Mouse (Mus musculus) layer of hippocampus, adult 8-10 months (tissue): ENCODE data around the gene Icam5. TPM values are rescaled to one million over a fixed set of nuclear protein-coding genes. Genes with fewer than 3 reads are reported as not detected.
A peak's percentile ranks its signal among the peaks of the same experiment; 100 is the strongest.
"Not testable (repeated sequence)": the region's sequence is repeated elsewhere in the genome, so short reads cannot be mapped to it uniquely, and the experiment has no call there.

Experiments used
- DNase-seq, 2 experiments: peaks; one replicate each; pipeline ENCODE4 v3.0.0; 2022; ENCODE audit warnings: low spot score in 2 of 2
- total RNA-seq, 4 experiments: library from RNA; stranded (reverse); gene quantifications; 2 replicates each; pipeline ENCODE4 v1.2.4; 2022

Gene Icam5
- total RNA-seq, 4 experiments from 2014 or later = 302 to 315 (median 304) TPM

DNA sequence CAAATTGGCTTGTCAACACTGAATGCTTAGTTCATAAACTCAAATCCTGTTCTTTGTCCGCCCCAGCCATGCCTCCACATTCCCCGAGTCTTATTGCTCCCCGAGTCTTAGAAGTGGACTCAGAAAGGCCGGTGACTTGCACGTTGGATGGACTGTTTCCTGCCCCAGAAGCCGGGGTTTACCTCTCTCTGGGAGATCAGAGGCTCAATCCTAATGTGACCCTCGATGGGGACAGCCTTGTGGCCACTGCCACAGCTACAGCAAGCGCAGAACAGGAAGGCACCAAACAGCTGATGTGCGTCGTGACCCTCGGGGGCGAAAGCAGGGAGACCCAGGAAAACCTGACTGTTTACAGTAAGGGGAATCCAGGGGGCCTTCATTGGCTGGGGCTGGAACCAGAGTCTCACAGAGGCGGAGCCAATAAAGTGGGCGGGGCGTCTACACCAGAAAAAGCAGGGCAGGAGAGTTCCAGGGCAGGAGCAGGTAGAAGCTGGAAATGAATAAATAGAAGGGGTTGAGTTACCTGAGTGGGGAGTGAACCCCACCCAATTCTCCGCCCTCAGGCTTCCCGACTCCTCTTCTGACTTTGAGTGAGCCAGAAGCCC lies 2.7 kb downstream of the Icam5 start:
- no peak for DNase-seq

DNA sequence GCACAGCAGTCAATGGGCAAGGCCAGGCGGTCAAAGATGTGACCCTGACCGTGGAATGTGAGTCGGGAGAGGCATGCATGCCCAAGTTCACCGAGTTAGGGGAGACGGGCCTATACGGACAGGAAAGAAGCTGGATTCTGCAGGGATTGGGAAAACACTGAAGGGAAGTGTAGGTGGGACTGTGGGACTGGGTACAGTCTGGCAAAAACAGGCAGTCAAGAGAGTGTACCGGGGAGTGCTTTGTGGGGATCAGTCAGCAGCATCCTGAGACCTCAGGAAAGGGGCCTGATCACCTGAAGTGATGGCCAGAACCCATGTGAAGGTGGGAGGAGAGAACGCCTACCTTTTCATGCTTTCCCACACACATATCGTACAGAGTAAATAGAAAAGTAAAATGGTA lies 3.7 kb downstream of the Icam5 start:
- no peak for DNase-seq

DNA sequence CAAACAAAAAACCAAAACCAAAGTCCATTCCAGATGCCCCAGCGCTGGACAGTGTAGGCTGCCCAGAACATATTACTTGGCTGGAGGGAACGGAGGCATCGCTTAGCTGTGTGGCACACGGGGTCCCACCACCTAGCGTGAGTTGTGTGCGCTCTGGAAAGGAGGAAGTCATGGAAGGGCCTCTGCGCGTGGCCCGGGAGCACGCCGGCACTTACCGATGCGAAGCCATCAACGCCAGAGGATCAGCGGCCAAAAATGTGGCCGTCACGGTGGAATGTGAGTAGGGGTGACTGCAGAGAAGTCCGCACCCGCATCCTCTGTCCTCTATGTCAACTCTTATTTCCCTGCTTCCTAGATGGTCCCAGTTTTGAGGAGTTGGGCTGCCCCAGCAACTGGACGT lies 4.3 kb downstream of the Icam5 start:
- no peak for DNase-seq

DNA sequence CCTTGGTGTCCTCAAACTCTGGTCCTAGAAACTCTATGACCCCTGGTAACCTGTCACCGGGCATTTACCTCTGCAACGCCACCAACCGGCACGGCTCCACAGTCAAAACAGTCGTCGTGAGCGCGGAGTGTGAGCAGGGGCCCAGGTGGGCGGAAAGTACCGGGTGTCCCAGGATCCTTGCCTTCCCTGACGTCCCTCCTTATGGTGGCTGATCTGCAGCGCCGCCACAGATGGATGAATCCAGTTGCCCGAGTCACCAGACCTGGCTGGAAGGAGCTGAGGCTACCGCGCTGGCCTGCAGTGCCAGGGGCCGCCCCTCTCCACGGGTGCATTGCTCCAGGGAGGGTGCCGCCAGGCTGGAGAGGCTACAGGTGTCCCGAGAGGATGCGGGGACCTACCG lies 4.8 kb downstream of the Icam5 start:
- DNase-seq = peak in 1 of 2 experiments; percentile 24

DNA sequence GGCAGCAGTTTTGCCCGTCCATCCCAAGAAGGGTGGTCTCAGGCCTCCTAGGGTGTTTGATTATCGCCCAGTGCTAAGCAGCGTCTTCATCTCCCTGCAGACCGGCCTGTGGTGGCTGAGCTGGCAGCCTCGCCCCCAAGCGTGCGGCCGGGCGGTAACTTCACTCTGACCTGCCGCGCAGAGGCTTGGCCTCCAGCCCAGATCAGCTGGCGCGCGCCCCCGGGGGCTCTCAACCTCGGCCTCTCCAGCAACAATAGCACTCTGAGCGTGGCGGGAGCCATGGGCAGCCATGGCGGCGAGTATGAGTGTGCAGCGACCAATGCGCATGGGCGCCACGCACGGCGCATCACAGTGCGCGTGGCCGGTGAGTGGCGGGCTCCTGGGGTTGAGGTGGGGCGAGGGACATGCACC lies 5.6 kb downstream of the Icam5 start:
- peak in 1 of 2 experiments; percentile 47 for DNase-seq

DNA sequence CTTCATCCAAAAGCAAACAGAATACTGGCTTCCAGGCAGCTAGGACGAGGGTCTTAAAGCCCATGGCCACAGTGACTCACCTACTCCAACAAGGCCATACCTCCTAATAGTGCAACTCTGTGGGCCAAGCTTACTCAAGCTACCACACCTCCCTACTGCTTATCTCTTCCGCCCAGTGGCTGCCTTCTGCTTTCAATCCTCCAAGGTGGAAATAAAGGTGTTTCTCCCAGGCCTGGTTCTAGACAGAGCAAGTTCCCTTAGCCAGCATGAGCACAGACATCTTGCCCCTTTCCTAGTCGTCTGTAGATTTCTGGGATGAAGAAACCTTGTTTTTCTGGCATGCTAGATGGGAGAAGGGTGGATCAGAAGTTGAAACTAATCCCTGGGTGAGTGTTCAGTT lies 7.9 kb downstream of the Icam5 start:
- no peak for DNase-seq

DNA sequence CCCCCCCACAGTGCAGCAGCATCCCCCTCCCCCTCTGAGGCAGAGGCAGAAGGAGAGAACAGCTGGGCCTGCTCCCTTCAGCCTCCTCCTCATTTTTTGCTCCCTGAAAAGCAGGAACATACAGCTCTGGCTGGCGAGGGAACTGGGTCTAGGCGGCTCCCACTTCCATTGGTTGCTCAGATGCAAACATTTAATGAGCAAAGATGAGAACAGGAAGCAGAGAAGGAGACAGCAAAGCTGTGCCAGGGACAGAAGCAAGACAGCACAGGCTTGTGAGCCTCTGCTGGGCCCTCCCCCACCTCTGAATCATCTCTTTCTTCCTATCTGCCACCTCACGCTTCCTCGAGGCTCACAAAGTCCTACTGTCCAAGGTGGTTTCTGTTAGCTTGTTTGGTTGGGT lies 9.4 kb downstream of the Icam5 start:
- peak; percentile 80 to 86 for DNase-seq

DNA sequence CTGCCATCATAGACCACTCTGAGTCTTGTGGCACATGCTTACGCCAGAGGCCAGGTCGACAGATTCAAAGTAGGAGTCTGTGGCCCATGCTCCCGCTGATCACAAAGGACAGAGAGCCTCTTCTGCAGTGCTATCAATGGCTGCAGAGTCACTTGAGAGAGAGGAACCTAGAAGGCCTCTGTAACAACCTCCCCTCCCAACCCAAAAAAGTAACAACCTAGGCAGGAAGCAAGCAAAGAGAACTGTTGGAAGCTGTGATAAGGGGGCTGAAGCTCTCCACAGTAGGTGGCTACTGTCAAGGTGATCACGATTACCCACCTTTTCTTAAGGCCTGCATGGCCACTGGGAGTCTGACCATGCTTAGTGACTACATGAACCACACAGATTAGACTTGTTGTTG lies 11.7 kb downstream of the Icam5 start:
- no peak for DNase-seq

DNA sequence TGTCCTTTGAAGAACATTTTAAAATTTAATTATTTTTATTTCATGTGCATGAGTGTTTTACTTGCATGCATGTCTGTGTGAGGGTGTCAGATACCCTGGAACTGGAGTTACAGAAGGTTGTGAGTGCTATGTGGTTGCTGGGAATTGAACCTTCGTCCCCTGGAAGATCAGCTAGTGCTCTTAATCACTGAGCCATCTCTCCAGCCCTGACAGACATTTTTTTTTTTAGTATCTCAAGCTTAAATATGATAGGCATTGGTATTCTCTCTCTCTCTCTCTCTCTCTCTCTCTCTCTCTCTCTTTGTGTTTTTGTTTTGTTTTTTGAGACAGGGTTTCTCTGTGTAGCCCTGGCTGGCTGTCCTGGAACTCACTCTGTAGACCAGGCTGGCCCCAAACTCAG lies 12.9 kb downstream of the Icam5 start:
- not testable (repeated sequence) for DNase-seq

DNA sequence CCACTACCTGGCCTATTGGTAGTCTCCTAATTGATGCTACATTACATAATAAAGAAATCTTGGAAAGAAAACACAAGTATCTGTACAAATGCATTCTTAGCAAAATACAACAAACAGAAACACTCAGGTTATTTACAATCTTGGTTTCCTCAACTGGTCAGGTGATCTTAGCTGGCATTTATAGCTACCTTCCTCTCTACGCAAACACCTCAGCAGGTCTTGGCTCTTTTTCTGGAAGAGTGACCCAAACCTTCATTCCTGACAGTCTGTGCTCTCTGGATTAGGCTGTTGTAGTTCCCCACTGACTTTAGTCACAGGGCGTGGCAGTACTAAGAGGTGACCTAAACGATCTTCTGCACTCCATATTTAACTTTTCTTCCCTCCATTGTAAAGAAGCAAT lies 13.4 kb downstream of the Icam5 start:
- no peak for DNase-seq

DNA sequence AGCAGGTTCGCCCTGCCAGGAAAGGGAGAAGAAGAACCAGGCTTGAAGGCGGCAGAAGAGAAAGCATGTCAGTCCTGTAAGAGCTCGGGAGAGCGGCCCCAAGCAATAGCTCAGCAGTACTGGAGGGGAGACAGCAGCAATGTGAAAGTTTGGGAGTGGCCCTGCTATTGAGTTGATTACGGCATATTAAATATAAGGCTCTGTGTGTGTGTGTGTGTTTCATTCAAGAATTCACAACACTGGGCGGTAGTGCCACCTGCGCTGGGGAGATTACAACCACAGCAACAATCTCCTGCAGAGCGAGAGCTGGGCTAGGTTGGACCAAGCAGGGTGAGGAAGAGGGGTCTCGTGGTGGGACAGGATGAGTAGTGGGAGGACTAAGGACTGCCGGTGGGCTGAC lies 19.7 kb downstream of the Icam5 start:
- no peak for DNase-seq

DNA sequence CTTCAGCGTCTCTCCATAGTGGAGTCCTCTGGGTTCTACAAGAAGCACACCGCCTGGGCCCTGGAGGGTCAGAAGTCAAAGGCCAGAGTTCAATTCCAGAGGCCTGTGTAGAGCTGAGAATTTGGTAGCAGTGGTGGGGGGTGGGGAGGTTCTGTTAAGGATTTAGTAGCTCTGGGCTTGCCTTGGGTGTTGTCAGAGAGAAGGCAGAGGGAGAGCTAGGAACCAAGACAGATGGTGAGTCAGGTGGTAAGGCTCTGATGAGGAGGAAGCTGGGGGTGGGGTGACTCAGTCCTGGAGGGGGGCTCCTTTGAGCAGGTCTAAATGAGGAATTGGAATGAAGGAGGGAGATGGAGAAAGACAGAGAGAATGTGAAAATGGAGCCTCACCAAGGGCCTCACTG lies 31.1 kb downstream of the Icam5 start:
- DNase-seq = peak; percentile 55 to 69

DNA sequence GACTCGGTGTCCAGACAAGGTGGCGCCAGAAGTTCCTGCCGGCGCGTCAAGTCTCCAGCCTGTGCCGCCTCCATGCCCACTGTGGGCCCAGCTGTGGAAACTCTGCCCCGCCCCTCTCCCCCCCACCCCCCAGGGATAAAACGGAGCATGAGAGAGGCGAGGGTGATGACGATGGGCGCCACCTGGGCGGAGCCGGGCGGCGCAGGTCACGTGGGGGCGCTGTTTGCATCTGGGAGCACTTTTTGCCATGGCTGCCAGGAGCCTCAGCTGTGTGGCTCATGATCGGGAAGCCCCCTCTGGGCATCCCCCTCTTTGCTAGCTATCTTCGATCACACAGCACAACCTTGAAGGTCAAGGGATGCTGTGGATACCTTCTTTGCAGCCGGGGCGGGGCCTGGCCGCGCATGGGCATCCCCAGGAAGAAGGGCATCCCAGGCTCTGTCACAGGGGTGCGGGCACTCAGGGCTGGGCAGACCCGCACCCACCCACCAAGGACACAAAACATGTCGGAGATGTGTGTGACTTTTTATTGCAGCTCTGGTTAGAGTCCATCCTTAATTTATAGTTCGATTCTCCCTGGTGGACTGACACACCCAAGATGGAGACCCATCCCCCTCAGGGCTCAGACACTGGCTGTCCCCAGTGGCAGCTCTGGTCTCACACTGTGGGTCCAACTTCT lies 35.3 kb downstream of the Icam5 start, which contains the start of gene Zglp1:
TSS of gene Zglp1 (minus strand) at position 88 of the 679 bp plus-strand sequence.
- DNase-seq = no peak

DNA sequence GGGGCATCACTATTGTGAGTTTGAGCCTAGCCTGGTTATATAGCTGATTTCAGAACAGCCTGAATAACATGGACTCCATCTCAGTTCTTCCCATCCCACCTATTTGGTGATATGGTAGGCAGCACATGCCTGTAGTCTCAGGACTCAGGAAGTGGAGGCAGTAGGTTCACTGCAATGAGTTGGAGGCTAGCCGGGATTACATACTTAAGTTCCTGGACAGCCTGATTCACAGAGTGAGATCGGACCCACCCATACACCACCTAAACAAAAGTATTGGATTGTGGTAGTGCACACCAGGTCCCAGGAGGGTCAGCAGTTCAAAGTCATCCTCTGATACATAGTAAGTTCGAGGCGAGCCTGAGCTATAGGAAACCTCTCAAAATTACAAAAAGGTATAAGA lies 40.8 kb downstream of the Icam5 start:
- DNase-seq = no peak

DNA sequence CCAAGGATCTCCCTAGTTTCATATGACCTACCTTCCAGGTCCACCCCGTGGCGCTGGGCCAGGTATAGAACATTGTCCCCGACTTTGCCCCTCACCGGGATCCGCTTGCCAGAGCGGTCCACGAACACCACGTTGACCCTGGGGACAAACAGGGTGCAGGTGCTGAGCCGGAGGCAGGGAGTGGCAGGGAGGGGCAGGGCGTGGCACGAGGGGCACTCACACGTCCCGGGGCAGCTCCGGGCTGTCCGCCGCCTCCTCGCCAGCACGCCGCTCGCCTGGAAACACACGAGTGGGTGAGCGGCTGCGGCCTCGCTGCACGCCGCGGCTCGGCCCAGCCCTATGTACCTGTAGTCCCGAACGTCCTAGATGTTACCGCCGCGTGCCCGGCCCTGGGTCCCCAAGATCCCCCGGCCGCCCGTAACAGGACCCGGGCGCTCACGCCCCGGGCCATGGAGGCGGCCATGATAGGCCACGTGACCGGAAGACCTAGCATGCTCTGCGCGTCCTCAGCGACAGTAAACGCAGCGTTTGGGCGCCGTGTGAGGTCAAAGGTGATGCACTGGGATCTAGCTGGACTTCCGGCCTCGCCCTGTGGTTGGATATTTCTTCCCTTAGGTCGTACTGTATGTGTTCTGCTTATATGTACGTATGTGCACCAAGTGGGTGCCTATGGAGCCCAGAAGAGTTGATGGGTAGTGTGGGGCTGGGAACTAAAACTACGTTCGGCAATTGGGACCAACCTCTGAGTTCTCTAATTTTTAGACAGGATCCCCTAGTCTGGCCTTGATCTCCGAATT lies 41.4 kb downstream of the Icam5 start, which contains the start of the genes Gm49373 and Fdx1l:
TSS of gene Gm49373 (minus strand) at position 53 of the 797 bp plus-strand sequence.
TSS of gene Fdx1l (minus strand) at position 571 of the 797 bp plus-strand sequence.
- DNase-seq = peak; percentile 89 to 94

DNA sequence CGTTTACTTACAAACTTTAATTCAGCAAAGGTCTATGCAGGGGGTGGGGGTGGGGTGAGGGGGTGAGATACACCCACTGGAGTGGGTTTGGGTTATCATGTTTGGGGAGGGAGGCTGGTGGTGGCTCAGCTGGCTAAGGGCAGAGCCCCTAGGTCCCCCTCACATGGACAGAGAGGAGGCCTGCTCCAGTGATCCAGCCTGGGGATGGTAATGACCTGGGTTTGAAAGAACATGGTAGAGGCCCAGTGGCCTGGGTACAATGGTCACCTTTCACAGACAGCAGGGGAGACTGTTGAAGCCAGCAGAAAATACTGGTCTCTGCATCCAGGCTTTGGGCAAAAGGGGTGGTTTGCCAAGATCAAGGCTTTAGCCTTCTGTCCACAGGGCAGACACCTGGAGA lies 42.3 kb downstream of the Icam5 start:
- DNase-seq = no peak

DNA sequence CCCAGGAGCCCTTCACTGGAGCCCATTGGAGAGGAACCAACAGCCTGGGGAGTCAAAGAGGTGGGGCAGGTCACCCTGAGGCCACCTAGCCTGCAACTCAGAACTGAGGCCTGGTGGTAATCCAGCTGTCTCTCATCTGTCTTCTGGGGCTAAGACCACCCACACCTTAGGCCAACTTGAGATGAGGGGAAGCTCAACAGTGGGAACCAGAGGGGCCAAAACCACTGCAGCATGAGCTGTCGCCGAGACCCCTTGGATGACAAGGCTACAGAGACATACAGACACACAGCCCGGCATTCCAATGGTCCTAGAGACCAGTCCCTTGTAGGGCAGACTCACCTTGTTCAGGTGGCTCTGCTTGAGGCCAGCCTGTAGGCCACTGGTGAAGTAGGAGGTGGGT lies 43.8 kb downstream of the Icam5 start:
- DNase-seq = no peak

DNA sequence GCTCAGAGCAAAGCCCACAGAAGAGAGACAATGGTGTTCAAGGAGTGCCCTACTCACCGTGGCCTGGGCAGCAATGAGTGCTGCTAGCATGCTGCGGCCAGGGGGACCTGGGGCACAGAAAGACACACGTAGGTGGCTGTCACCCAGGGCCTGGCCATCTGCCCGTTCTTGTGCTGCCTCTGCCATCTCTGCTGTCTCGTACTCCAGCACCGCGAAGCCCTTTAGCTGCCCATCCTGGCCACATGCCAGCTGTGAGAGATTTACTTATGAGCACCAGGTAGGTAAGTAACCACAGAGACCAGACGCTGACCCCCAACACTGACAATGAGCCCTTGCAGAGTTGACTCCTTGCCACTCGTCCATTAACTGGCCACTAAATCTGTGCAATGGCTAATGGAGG lies 49.3 kb downstream of the Icam5 start:
- no peak for DNase-seq

DNA sequence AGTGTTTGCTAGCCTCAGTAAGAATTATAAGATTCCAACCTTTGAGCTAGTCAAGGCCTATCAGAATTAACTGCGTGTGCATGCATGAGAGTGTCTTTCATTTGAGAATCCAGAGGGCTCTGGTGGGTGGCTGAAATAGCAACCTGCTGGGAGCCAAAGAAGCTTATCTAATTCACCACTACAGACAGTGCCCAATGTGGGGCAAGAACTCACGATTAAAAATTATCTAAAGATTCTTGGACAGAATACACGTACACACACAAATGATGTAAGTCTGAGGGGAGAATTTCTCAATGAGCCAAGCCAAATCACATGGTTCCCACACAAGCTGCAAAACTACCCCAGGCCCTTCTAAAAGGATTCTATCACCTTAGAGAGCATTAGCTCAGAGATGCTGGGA lies 51.5 kb downstream of the Icam5 start:
- no peak for DNase-seq
